Mouse (Mus musculus): ENCODE results near the gene Tomt. TPM values are rescaled to one million over a fixed set of nuclear protein-coding genes. Genes with fewer than 3 reads are reported as not detected.

Gene Tomt
- polyA plus RNA-seq, 1 experiment from 2014 or later = 0.27 TPM

GRCm38 (mm10) chr7:101853816-101854215, 52.3 kb downstream of the Tomt start:
- Histone ChIP-seq H3K27ac (replicated peaks) (no peak overlapping the region), H3K4me3 (no peak overlapping the region), H3K27me3 (replicated peaks) (no peaks in the 10 kb centered on the region), H3K9ac (no peak overlapping the region), H3K4me2 (no peak overlapping the region), H3K9me3 (no peaks in the 10 kb centered on the region), H3K36me3 (no peaks in the 10 kb centered on the region), H3K4me1 (no peaks in the 10 kb centered on the region)
- no peak for ATAC-seq (ENCODE audit: extremely low read depth, insufficient number of reproducible peaks, low FRiP score, low TSS enrichment)
- 42% methylated on average over 2 of the region's 2 CpGs for WGBS

GRCm38 (mm10) chr7:101852846-101853245, 53.3 kb downstream of the Tomt start:
- H3K36me3 ChIP-seq = no peaks in the 10 kb centered on the region
- H3K9me3 ChIP-seq = no peaks in the 10 kb centered on the region
- H3K4me1 ChIP-seq = no peaks in the 10 kb centered on the region
- H3K4me3 ChIP-seq = no peak overlapping the region
- no peak overlapping the region for H3K9ac ChIP-seq
- H3K4me2 ChIP-seq = no peak overlapping the region
- no peak overlapping the region for H3K27ac ChIP-seq (replicated peaks)
- 81% methylated on average over 6 of the region's 6 CpGs for WGBS
- no peaks in the 10 kb centered on the region for H3K27me3 ChIP-seq (replicated peaks)
- ATAC-seq (ENCODE audit: extremely low read depth, insufficient number of reproducible peaks, low FRiP score, low TSS enrichment) = no peak

- no peaks in the 10 kb centered on the region for H3K4me1 ChIP-seq
- WGBS = 69% methylated on average over 6 of the region's 6 CpGs
- no peak for ATAC-seq (ENCODE audit: extremely low read depth, insufficient number of reproducible peaks, low FRiP score, low TSS enrichment)
These were observed 54.5 kb downstream of the Tomt start for GRCm38 (mm10) chr7:101851689-101852088.

More at GRCm38 (mm10) chr7:101851689-101852088, 54.5 kb downstream of the Tomt start:
- no peaks in the 10 kb centered on the region for H3K27me3 ChIP-seq (replicated peaks)
- H3K4me2 ChIP-seq = no peak overlapping the region
- H3K27ac ChIP-seq (replicated peaks) = no peak overlapping the region
- H3K4me3 ChIP-seq = no peak overlapping the region
- no peaks in the 10 kb centered on the region for H3K36me3 ChIP-seq
- no peak overlapping the region for H3K9ac ChIP-seq
- no peaks in the 10 kb centered on the region for H3K9me3 ChIP-seq

Small RNA genes within 50 kb of the gene (microRNA-seq; reads per million reads assigned to microRNA genes)
- not detected for gene Gm22655

Other genes with a start within 250 kb of the Tomt start
- 47.0 and 52.3 TPM in 2 replicates for gene Clpb, start 242.7 kb downstream of the Tomt start, polyA plus RNA-seq (2015; fragmentation: Nextera tagmentation; extraction: Ambion mirVana)
- gene Phox2a, start 88.0 kb downstream of the Tomt start, polyA plus RNA-seq (2015; fragmentation: Nextera tagmentation; extraction: Ambion mirVana) = 0.11 and 0.32 TPM in 2 replicates
- gene Inppl1, start 68.1 kb downstream of the Tomt start, polyA plus RNA-seq (2015; fragmentation: Nextera tagmentation; extraction: Ambion mirVana) = 44.9 and 56.3 TPM in 2 replicates
- 1.6 and 1.8 TPM in 2 replicates for gene Folr2, start 49.2 kb downstream of the Tomt start, polyA plus RNA-seq (2015; fragmentation: Nextera tagmentation; extraction: Ambion mirVana)
- gene Anapc15, start 42.6 kb downstream of the Tomt start, polyA plus RNA-seq (2015; fragmentation: Nextera tagmentation; extraction: Ambion mirVana) = 61.7 and 64.4 TPM in 2 replicates
- 4.7 and 6.4 TPM in 2 replicates for gene Folr1, start 35.6 kb downstream of the Tomt start, polyA plus RNA-seq (2015; fragmentation: Nextera tagmentation; extraction: Ambion mirVana)
- 140 and 155 TPM in 2 replicates for gene Lamtor1, start 455 bp downstream of the Tomt start, polyA plus RNA-seq (2015; fragmentation: Nextera tagmentation; extraction: Ambion mirVana)
- gene Lrrc51, start 27.5 kb upstream of the Tomt start, polyA plus RNA-seq (2015; fragmentation: Nextera tagmentation; extraction: Ambion mirVana) = 4.1 and 5.1 TPM in 2 replicates
- 39.7 and 41.7 TPM in 2 replicates for gene Numa1, start 27.8 kb upstream of the Tomt start, polyA plus RNA-seq (2015; fragmentation: Nextera tagmentation; extraction: Ambion mirVana)
- 1.5 and 1.9 TPM in 2 replicates for gene Il18bp, start 112.3 kb upstream of the Tomt start, polyA plus RNA-seq (2015; fragmentation: Nextera tagmentation; extraction: Ambion mirVana)
- gene Rnf121, start 159.1 kb upstream of the Tomt start, polyA plus RNA-seq (2015; fragmentation: Nextera tagmentation; extraction: Ambion mirVana) = 17.0 and 17.2 TPM in 2 replicates
- gene Xndc1, start 159.2 kb upstream of the Tomt start, polyA plus RNA-seq (2015; fragmentation: Nextera tagmentation; extraction: Ambion mirVana) = 19.3 and 25.2 TPM in 2 replicates
- gene Xntrpc, start 159.4 kb upstream of the Tomt start, polyA plus RNA-seq (2015; fragmentation: Nextera tagmentation; extraction: Ambion mirVana) = 0.91 and 1.0 TPM in 2 replicates
- not detected in 2 replicates for gene Trpc2, start 176.8 kb upstream of the Tomt start, polyA plus RNA-seq (2015; fragmentation: Nextera tagmentation; extraction: Ambion mirVana)
- gene Art1, start 195.4 kb upstream of the Tomt start, polyA plus RNA-seq (2015; fragmentation: Nextera tagmentation; extraction: Ambion mirVana) = 3.5 and 4.7 TPM in 2 replicates
- 0.83 and 1.5 TPM in 2 replicates for gene Art5, start 203.1 kb upstream of the Tomt start, polyA plus RNA-seq (2015; fragmentation: Nextera tagmentation; extraction: Ambion mirVana)
- 0.06 and 0.11 TPM in 2 replicates for gene Chrna10, start 210.5 kb upstream of the Tomt start, polyA plus RNA-seq (2015; fragmentation: Nextera tagmentation; extraction: Ambion mirVana)

All from heart, embryonic 13.5 days (tissue).